In genomic region chr5:38066606-38067005, GRCm38 (mm10) we compare ENCODE assay signal across 31 mouse cellular contexts. TPM values are rescaled to one million over a fixed set of nuclear protein-coding genes. Genes with fewer than 3 reads are reported as not detected.
DNase-seq lines count a peak whose midpoint lies in the region; ATAC-seq lines count a peak whose summit lies in the region.
"Had no signal": no experiment of that assay in that cellular context is flagged by ENCODE, and none has a peak within 500 bp of the region (broad histone marks: within the 10 kb centered on the region; RNA-seq: fewer than 3 reads in every experiment).

No protein-coding gene starts in this region.

- peaks cover 29% of the 10 kb centered on the region for H3K4me1 ChIP-seq in embryonic facial prominence, embryonic 12.5 days
- H3K4me1 ChIP-seq: liver, embryonic 13.5 days had no signal

- H3K4me2 ChIP-seq in embryonic facial prominence, embryonic 12.5 days (replicated peaks), result no peak overlapping the region
- H3K4me2 ChIP-seq: forebrain, embryonic 15.5 days; heart, embryonic 13.5 days; intestine, embryonic 15.5 days; liver, embryonic 13.5 days; midbrain, embryonic 11.5 days; neural tube, embryonic 12.5 days had no signal

- H3K4me3 ChIP-seq in embryonic facial prominence, embryonic 12.5 days, result no peak overlapping the region
- H3K4me3 ChIP-seq: forebrain, embryonic 15.5 days; gastrocnemius, adult 2 months; heart, embryonic 13.5 days; intestine, embryonic 15.5 days; layer of hippocampus, adult 2 months; left cerebral cortex, adult 2 months; liver, embryonic 13.5 days; myocyte; neural tube, embryonic 12.5 days had no signal

- 84% methylated on average over 1 of the region's 1 CpGs for WGBS in embryonic facial prominence, embryonic 12.5 days

- ATAC-seq in embryonic facial prominence, embryonic 12.5 days (ENCODE audit: insufficient number of reproducible peaks, insufficient read depth, low FRiP score, low TSS enrichment), result no peak
- ATAC-seq: forebrain, embryonic 15.5 days; hindbrain, embryonic 16.5 days; intestine, embryonic 15.5 days; Patski had no signal

- peak; percentile 67 for DNase-seq in brain, adult 2 months (ENCODE audit: low read depth, low spot score)
- DNase-seq in cerebellum, adult 18-20 months, result peak; percentile 41 to 59
- DNase-seq in cerebellum, postnatal 10 days, result peak; percentile 24 to 38
- DNase-seq in liver, result no peak
- DNase-seq in heart, postnatal 36 days, result no peak
- no peak for DNase-seq in left cerebral cortex, postnatal 14 days (ENCODE audit: low spot score in 2 of 2)
- DNase-seq: adrenal gland, postnatal 10 days; gastrocnemius, adult 2 months; gastrocnemius, postnatal 36 days; heart, adult 18-20 months; heart, postnatal 10 days; kidney, adult 2 months; kidney, postnatal 36 days; liver, embryonic 13.5 days; lung, adult 2 months; lung, postnatal 14 days; right cerebral cortex, postnatal 4 days; thymus, adult 18-20 months; thymus, postnatal 36 days had no signal

- no peaks in the 10 kb centered on the region for H3K9me3 ChIP-seq in embryonic facial prominence, embryonic 12.5 days
- H3K9me3 ChIP-seq: forebrain, embryonic 15.5 days; heart, embryonic 13.5 days; intestine, embryonic 15.5 days; liver, embryonic 13.5 days; neural tube, embryonic 12.5 days had no signal

- no peaks in the 10 kb centered on the region for H3K36me3 ChIP-seq in embryonic facial prominence, embryonic 12.5 days
- H3K36me3 ChIP-seq: forebrain, embryonic 15.5 days; heart, embryonic 13.5 days; intestine, embryonic 15.5 days; liver, embryonic 13.5 days; neural tube, embryonic 12.5 days had no signal

- 0 out of 2 replicates have a peak overlapping the region, but pooled peaks have one; percentile 41 for H3K27ac ChIP-seq in embryonic facial prominence, embryonic 12.5 days
- H3K27ac ChIP-seq: forebrain, embryonic 15.5 days; gastrocnemius, adult 2 months; heart, embryonic 13.5 days; intestine, embryonic 15.5 days; layer of hippocampus, adult 2 months; left cerebral cortex, adult 2 months; liver, embryonic 13.5 days; neural tube, embryonic 12.5 days; stomach, postnatal 0 days had no signal

- no peak overlapping the region for H3K9ac ChIP-seq in embryonic facial prominence, embryonic 12.5 days
- H3K9ac ChIP-seq: forebrain, embryonic 15.5 days; heart, embryonic 13.5 days; intestine, embryonic 15.5 days; liver, embryonic 13.5 days; neural tube, embryonic 12.5 days had no signal

- peaks cover 4% of the 10 kb centered on the region; the same call in 1 of the 2 replicates for H3K27me3 ChIP-seq in embryonic facial prominence, embryonic 12.5 days
- H3K27me3 ChIP-seq: forebrain, embryonic 15.5 days; heart, embryonic 13.5 days; intestine, embryonic 15.5 days; liver, embryonic 13.5 days; neural tube, embryonic 12.5 days; Patski had no signal

- intact Hi-C loops in heart, postnatal 36 days (cut with DNase I), result no loop called here
- intact Hi-C loops in left cerebral cortex, postnatal 14 days (cut with DNase I), result no loop called here

RNA-seq across cellular contexts. Expression of gene Stx18, which starts 28.1 kb away (rescaled TPM):
- polyA plus RNA-seq in embryonic facial prominence, embryonic 12.5 days (2016; fragmentation: Nextera tagmentation; extraction: Ambion mirVana), result 53.0 and 54.6 TPM in 2 replicates
- 10 to 100 TPM; 17.3 to 18.7 TPM for total RNA-seq in heart, postnatal 36 days (2021)
- total RNA-seq in left cerebral cortex, postnatal 14 days (2021), result 10 to 100 TPM; 38.7 to 39.9 TPM

Comparison
In these comparisons a context has a peak if more than half of its experiments do, and no peak if none do; other contexts are left out.
1. DNase-seq: peak in brain, adult 2 months (single experiment), cerebellum, adult 18-20 months (2 of 2) and cerebellum, postnatal 10 days (2 of 2); none in liver (single experiment), heart, postnatal 36 days (0 of 2) and left cerebral cortex, postnatal 14 days (0 of 2).